Mouse (Mus musculus): Measurements from ENCODE around the gene Utrn.

Utrn gene

DNA sequence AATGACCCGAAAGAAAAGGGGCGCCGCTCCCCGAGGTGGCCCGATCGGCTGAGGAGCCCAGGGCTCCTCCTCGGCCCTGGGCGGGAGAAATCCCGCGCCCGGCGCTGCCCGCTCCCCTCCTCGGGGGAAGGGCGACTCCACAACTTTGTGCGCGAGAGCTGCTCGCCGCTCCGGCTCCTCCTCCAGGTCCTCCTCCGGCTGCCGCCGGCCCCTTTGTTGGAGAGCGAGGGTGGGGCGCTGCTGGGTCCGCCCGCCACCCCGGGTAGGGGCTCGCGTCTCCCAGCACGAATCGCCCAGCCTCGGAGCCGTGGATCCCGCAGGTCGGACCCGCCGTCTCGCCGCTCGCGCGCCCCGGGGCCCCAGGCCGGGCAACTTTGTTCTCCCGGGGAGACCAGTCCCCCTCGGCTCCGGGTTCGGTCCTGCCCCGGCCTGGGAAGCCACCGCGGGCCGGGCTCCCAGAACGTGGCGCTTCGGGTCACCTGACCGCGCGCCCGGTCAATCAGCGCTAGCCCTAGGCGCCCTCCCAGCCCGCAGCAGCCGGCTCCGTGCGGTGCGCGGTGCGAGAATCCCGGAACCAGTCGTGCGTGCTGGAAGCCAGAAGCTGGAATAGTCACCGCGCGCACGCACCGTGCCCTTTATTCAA is at the start of gene Utrn:
TSS of gene Utrn (minus strand) at position 337 of the 643 bp plus-strand sequence.
- DNase-seq = peak; percentile 72

DNA sequence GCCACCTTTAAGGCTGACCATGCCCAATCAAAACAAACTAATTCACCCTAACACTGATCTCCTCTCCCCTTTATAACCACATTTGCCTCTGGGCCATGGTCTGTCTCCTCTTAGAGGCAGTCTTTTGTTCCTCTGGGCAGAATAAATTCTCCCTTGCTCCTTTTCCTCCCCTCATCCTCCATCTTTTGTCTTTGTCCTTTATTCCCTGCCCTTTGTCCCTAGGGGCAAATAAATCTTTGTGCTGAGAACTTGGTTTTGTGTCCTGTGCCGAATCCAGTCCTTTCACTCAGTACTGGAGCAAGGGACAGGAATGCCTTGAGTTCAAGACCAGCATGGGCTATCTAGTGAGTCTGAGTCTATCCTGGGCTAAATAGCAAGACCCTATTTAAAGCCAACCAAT is 48.5 kb upstream of the Utrn start:
- DNase-seq = no peak

DNA sequence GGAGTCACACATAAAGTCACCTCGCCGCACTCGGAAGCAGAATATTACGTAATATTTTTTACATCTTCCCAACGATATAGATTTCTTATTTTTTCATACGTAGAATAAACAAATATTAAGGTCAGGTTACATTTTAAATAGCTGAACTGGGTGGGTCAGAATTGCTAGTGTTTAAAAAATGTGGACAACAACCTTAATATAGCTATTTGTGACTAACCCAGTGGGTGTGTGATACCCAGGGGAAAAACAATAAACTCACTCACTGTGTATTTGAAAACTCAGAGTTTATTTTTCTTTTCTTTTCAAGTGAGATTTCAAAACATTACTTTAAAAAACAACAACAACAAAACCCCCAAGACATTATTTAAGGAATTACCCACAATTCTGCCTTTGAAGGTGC is 47.2 kb upstream of the Utrn start:
- no peak for DNase-seq

DNA sequence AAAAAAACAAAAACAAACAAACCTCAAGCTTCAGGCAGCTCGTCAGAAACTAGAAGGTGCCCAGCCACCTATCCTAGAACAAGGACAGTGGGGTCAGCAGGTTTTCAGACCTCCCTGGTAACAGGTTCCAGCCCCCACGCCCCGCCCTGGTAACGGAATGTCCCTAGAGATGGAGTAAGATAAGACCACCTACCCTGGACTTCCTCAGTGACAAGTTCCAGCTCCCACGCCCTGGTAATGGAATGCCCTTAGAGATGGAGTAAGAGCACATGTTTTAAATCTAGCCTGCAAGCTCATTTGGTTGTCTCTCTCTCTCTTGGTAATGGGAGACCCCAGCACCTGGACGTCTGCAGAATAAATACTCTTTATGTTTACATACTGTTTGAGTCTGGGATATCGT is 46.7 kb upstream of the Utrn start:
- DNase-seq = no peak

DNA sequence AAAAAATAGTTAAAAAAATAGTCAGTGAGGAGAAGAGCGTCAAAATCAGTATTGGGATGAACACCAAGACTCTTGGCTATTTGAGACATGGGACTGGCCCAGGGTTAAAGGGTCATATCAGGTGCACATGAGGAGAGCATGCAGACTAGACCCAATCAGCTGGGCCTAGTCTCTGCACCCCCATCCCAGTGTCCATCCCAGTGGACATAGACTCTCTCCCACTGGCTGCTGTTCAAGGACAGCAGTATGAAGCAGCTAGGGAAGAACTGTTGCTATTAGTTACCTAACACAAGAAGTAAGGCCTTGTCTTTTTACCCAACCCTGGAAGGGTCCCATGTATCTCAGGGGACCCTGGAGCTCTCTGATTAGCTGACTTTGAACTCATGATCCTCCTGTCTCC is 45.0 kb upstream of the Utrn start:
- DNase-seq = no peak

DNA sequence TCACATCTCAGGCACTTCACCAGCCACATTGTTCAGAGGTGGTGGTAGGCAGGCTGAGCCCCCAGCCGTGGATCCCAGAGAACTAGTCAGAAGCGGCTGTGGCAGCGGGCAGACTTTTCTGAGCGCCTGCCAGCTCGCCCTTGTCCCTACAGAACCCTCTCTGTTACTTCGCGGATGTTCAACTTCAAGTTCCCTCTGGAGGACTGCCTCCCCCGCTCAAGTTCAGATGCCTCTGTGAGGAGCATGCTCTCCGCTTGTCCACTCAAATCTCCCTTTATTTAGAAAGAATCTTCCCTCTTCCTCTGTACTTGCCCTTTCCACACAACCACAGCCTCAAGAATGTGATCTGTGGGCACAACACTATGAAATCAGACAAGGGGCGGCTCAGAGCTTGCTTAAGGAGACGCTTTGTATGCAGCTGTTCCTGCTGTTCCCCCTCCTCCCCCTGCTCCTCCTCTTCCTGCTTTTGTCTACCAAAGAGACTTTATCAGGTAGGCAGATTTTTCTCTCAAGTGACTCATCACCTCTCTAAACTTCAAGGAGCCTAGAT is 42.9 kb upstream of the Utrn start:
- no peak for DNase-seq

DNA sequence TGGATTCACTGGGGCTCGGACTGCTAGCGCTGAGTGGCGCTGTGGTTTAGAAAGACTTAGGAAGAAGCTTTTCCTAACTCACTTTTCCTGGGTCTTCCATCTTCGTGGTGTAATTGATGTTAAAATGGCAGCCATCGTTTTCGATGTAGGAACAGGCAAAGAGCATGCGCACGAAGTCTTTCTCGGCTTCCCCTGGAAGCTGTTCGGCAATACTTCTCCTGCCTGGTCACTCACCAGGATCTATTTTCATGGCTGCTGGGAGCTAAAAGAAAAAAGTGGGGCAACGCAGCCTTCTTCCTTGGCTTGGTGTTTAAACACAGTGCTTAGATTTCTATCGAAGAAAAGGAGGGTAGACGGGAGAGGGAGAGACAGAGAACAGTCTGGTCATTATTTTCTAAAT is 42.3 kb upstream of the Utrn start:
- DNase-seq = no peak

DNA sequence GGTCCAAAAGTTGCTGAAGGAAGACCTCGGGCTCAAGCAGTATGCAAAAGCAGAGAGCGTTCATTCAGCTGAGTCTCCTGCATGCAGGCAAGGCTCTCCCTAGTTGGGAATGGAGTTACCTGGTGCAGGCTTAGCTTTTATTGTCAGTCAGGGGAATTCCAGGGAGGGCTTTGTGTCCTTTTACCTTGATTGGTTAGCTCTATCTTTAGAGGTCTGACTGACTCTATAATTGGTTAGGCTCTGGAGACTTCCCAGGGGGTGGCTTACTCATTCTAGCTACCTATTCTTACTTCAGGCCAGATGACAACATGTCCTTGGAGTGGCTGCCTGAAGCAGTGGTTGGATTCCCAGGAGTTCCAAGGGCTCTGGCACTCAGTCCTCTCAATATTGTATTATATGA is 40.7 kb upstream of the Utrn start:
- no peak for DNase-seq

DNA sequence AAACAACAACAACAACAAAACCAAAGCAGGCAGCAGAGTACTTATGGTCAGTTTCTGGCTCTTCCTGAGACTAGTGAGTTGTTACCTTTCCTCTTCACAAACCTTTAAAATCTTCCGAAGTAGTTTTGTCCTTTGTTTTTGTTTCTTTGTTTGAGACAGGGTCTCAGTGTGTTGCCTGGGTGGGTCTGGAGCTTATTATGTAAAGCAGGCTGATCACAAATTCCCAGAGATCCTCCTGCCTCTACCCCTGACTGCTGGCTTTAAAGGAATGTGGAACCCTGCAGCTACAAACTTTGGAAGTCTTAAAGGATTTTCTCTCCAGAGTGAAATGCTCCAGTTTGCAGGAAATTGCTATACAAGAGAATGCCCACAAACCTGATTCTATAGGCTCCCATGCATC is 40.0 kb upstream of the Utrn start:
- no peak for DNase-seq

DNA sequence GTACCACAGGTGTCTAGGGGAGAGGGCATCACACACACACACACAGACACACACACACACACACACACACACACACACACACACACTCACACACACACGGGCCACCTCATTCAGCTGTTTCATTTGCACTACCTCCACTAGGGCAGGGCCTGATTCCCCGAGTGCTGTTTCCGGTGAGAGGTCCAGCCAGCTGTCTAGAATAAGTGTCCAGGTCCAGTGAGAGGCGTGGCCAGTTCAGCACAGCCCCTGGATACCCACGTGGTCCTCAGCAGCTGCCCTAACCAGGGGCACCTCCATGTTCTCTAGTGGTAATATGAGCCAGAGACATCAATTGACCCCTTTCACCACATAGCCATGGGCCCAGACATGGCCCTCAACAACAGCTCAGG is 35.0 kb upstream of the Utrn start:
- no peak for DNase-seq

DNA sequence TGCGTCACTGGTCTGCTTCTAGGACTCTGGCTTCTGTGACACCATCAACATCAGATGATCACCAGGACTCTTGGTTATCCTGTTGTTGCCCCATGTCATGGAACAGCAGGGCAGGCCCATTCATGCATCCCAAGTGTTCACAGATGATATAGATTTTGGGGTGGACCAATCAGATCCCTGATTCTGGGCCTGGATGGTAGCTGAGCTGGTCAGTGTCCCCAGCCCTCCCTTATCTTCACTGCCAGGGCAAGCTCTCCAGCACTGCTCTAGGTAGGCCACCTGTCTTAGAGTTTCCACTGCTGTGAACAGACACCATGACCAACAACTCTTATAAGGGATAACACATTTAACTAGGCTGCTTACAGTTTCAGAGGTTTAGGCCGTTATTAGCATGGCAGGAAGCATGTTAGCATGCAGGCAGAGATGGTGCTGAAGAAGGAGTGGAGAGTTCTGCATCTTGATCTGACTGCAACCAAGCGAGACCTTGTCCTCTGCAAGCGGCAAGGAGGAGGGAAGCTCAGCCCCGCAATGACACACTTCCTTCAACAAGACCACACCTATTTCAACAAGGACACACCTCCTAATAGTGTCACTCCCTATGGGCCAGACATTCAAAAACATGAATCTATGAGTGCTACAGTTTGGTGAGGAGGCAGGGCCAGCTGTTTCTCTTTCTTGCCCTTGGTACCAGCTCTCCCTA is 34.4 kb upstream of the Utrn start:
- DNase-seq = no peak

DNA sequence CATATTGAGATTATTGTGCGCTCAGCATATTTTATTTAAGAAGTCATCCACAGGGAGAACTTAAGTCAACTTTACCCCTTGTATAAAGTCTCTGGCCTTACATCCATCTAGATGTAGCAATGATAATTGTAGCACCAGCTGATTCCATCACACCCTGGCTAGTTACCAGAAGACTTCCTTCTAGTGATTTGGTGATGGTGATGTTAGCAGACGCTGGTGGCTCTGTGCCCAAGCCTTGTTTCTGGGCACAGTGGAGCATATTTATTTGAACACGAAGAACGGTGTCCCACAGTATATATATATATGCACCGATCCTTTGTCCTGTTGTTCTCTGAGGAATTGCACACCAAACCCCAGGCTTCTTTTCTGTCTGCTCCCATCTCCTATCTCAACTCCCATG is 30.7 kb upstream of the Utrn start:
- no peak for DNase-seq

DNA sequence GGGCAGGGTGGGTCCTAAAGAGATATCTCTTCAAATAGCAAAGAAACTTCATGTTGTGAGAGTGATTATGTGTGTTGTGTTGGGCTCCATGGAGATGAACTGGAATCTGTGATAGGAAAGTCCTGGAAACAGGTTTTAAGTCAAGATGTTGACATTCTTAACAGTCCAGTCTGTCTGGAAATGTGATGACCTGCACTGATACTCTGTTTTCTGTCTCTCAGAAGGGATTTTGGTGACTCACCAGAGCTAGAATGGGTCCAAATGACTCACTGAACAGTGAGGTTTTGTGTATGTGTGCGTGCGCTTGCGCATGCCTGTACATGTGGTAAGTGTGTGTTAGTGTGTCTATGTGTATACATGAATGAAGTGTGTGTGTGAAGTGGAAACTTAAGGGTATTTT is 24.2 kb upstream of the Utrn start:
- no peak for DNase-seq

DNA sequence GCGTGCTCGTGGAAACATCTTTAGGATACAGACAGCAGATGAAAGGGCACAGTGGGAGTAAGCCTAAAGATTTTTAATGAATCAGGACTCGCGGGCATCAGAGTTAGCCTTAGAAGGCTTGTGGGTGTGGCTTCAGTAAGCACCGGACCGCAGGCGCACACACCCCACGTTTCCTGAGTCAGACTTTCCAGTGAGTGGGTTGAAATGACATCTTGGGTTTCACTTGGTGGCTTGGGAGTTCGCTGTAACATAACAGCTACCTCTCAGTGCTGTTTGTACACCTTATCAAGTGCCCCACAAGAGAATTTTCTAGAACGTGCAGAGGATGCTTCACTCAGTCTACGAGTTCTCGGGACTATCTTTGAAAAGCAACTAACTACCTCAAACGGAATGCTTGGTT is 19.2 kb upstream of the Utrn start:
- DNase-seq = no peak

DNA sequence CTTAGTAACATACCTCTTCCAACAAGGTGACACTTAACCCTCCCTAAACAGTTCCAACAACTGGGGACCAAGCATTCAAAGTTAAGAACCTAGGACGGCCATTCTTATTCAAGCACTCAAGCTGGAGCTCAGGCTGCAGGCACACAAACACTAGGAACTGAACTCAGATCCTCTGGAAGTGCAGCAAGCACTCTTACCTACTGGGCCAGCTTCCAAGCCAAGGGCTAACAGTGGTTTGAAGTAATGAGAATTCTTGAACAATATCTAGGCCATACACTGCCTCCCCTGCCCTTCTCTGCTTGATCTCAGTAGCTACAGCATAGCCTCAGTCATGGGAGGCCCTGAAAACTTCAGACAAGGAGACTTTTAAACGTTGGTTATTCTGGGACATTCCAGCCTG is 18.6 kb upstream of the Utrn start:
- DNase-seq = no peak

DNA sequence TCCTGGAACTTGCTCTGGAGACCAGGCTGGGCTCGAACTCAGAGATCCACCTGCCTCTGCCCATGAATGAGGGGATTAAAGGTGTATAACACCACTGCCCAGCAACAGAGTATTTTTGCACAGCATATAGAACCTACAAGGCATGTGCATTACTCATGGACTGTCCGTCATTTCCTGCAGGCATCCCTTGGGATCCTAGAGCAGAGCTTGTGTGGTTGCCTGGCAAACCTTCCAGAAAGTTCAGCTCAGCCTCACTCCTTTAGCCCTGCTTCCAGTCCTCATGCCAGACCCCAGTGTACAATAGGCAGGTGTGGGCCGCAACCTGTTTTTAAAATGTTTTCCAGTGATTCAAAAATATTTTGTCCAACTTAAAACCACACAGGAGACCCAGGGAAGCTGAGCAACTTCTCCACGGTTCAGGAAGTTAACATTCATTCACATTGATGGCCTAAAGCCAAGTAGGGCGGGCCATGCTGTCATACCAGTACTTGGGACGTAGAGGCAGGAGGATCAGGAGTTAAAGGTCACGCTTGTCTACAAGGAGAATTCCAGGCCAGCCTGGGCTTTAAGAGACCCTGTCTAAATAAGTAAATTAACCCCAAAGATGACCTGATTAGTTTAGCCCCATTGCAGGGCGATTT is 15.3 kb upstream of the Utrn start:
- no peak for DNase-seq

DNA sequence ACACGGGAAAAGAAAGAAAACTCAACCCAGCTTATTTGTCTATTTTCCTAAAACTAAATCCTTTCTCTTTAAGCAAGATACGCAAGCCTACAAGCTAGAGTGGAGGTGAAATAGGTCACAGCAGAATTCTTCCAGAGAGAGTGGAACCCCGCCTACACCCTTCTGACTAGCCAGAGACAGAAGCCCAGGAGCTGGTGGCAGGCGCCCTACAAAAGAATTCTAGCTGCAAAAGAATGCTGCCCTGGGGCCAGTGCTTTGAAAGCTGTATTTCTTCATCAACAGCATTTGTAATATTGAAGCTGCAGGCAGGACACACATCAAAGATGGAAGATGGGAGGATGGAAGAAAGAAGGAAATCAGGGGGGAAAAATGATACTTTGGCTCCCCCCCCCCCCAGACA is 12.7 kb upstream of the Utrn start:
- no peak for DNase-seq

DNA sequence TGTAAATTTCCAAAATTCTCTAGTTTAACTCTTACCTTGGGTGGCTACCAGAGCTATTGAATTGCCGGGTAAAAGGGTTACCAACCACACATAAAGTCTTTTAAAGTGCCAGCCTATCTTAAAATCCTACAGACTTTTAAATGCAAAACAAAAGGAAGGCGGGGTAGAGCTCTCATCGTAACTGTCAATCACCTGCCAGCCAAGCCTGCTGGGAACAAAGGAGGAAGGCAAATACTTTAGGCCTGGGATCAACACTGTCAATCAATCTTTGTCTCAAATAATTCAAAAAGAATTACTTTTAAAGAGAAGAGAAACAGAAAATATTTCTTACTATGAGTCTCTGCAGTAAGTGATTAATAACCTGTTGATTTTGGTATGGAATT is 10.1 kb upstream of the Utrn start:
- no peak for DNase-seq

DNA sequence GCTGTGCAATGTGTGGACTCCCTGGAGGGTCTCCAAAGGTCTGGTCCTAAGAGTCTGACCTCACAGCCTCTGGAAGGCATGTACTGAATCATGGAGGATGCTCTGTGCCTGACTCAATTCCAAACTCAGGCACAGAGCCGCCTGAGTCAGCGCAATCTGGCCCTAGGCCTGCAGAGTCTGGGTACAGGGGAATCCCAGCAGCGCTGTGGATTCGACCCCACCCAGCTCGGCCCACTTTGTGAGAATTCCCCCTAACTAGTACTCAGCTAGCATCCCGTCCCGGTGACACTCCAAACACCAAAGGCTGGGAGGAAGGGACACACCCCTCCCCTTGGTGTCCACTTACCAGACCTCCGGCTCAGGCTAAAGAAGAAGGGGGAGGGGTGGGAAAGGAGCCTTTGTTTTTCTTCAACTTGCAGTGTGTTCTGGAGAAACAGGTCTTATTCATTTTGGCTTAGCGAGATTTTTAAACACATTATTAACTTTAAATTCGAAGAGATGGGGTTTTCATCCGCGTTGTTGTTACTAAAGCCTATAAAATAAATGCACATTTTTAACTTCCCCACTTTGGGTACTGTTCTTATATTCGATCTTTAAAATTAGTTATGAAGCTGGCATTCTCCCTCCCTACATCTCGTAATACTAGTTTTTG is 9.6 kb upstream of the Utrn start:
- DNase-seq = no peak

DNA sequence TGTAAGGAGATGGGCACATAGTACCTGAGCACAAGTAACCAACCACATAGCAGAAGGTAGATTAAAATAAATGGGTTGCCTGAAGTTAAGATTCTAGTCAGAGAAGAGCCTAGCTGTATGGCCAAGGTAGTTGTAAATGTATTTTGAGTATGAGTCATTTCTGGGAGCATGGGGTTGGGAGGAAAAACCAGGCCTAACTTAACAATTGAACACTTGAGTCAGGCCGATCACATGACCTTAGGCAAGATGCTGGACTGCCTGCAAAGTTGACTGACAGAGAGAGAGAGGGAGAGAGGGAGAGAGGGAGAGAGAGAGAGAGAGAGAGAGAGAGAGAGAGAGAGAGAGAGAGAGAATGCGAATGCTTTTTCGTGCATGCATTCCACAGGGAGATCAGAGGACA is 7.3 kb upstream of the Utrn start:
- DNase-seq = no peak

DNA sequence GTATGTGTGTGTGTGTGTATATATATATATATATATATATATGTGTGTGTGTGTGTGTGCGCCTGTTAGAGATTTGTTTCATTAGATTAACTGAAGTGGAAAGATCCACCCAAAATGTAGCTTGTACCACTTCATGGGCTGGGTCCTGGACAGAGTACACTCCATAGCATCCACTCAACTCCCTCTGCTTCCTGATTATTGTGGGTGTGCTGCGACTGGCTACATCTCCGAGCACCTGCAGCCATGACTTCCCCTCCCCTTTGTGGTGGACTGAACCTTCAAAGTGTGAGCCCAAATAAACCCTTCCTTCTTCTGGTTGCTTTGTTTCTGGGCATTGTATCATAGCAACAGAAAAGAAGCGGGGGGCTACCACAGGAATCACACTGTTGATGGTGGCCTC is 6.2 kb upstream of the Utrn start:
- DNase-seq = no peak

DNA sequence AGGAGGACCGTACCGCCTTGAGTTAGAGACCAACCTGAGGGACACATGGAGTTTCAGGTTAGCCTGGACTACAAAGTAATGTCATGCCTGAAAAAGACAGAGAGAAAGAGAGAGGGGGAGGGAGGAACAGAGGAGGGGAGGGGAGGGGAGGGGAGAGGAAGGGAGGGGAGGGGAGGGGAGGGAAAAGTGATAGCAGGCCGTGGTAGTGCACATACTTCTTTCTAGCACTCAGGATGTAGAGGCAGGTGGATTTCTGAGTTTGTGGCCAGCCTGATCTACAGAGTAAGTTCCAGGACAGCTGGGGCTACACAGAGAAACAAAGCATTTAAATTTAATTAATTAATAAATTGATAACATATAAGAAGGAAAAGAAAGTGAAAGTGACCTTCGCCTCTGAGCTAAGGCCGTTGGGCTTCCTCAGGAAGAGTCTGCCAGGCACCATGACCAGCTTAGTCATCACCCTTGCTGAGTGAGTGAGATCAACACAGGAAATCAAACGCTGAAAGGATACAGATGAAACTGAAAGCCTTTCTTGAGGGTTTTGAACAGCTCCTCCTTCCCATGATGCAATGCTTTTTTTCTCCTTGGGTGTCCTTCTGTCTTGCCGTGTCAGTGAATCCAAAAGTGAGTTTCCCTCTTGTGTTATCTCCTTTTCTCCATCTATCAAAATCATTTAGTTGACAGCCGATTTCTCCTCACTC is 5.6 kb upstream of the Utrn start:
- no peak for DNase-seq

DNA sequence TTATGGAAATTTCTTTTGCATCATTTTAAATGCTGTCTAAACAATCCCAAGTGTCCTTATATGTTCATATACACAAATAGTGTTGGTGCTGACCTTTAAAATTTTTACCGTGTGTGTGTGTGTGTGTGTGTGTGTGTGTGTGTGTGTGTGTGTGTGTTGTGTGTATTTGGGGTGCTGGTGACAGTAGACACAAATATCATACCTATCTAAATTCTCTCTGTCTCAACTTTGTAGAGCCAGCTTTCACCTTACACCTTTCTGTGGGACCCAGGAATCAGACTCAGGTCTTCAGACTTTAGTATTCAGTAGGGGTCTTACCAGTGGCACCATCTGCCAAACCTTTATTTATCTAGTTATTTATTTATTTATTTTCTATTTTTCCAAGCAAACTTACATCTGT is 681 bp upstream of the Utrn start:
- DNase-seq = no peak
